Mouse (Mus musculus): ENCODE data around the gene Sbk1. TPM values are rescaled to one million over a fixed set of nuclear protein-coding genes. Genes with fewer than 3 reads are reported as not detected.

Sbk1 gene
- polyA plus RNA-seq, 1 experiment from 2014 or later, result 28.7 TPM

DNA sequence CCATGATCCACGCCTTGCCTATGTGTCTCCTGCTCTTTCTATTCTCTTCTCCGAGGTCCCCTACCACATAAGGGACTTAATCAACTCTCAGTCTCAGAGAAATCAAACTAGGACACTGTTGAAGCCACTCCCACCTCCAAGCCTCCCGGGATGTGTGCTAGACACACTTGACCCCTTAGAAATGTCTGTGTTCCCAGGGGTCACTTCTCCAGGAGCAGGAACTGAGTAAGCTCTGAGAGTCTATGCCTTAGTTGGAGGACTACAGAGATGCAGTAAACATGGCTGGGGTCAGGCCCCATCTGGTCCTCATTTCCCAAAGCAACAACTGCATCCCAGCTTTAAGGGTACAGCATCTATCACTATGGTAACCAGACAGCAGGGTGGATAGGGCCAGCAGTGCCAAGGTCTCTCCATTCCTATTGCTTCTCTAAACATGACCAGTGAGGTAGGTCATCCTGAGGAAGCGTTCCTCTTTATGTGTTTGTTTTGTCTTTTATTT, 6.0 kb upstream of the Sbk1 start:
- no peaks in the 10 kb centered on the region for H3K27me3 ChIP-seq
- H3K9me3 ChIP-seq, result no peaks in the 10 kb centered on the region
- H3K27ac ChIP-seq, result no peak overlapping the region
- 51% methylated on average over 4 of the region's 4 CpGs for WGBS
- no peaks in the 10 kb centered on the region for H3K36me3 ChIP-seq
- H3K9ac ChIP-seq, result no peak overlapping the region
- H3K4me1 ChIP-seq, result peaks cover 12% of the 10 kb centered on the region; the same call in 1 of the 2 replicates
- no peak for ATAC-seq (ENCODE audit: borderline replicate concordance, extremely low read depth, low FRiP score, low TSS enrichment)
- no peak overlapping the region for H3K4me2 ChIP-seq
- H3K4me3 ChIP-seq, result no peak overlapping the region

DNA sequence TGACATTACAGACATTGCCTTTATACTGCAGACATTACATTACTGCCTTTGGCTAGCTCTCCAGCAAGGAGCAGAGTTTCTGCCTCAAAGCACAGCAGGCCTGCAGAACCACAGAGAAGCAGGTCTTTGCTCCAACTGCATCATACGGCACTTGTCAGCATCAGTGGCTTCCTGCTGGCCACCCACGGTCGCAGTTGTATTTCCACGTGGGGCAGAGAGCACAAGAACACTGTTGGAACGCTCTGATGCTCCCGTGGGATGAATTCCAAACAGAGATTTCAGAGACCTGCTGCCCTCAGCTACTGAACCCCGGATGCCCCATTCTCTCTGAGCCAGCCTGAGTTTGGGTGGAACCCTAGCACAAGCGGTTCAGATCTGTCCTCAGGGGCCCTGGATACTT, 4.8 kb upstream of the Sbk1 start:
- Histone ChIP-seq H3K9ac (no peak overlapping the region), H3K4me3 (no peak overlapping the region), H3K27me3 (no peaks in the 10 kb centered on the region), H3K27ac (no peak overlapping the region), H3K9me3 (no peaks in the 10 kb centered on the region), H3K4me2 (no peak overlapping the region), H3K4me1 (peaks cover 15% of the 10 kb centered on the region; the same call in 1 of the 2 replicates), H3K36me3 (no peaks in the 10 kb centered on the region)
- WGBS, result 62% methylated on average over 8 of the region's 8 CpGs
- ATAC-seq (ENCODE audit: borderline replicate concordance, extremely low read depth, low FRiP score, low TSS enrichment), result no peak

DNA sequence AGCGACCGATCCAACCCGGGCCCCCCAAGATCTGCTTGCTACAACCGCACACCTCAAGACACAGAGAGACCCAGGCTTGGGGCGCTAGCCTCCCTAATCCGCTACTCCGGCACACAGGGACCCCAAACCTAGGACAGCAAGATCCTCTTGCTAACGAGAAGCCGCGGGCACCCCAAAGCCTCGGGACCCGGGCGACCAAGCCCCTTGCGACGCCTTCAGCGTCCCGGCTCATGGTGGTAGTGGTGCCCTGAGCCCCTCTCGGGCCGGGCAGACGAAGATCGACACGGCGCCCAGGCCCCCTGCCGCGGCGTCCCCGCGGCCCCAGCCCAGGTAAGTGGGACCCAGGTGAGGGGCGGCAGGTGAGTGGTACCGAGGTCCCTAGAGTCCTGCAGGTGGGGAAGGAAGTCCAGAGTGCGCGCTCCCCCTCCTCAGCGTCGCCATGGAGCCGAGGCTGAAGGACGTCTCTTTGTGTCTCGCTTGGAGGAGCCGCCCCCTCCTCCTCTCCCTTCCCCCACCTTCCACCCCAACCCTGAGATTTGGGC, 422 bp downstream of the Sbk1 start:
- Histone ChIP-seq H3K27me3 (no peaks in the 10 kb centered on the region), H3K9ac (peak overlapping the region; percentile 92), H3K36me3 (peaks cover 3% of the 10 kb centered on the region; the same call in 1 of the 2 replicates), H3K27ac (peak overlapping the region; percentile 92), H3K4me2 (peak overlapping the region; percentile 93), H3K4me1 (peaks cover 34% of the 10 kb centered on the region), H3K9me3 (no peaks in the 10 kb centered on the region), H3K4me3 (peak overlapping the region; percentile 92)
- peak; percentile 5 for ATAC-seq (ENCODE audit: borderline replicate concordance, extremely low read depth, low FRiP score, low TSS enrichment)
- under 1% methylated on average over 38 of the region's 38 CpGs for WGBS

DNA sequence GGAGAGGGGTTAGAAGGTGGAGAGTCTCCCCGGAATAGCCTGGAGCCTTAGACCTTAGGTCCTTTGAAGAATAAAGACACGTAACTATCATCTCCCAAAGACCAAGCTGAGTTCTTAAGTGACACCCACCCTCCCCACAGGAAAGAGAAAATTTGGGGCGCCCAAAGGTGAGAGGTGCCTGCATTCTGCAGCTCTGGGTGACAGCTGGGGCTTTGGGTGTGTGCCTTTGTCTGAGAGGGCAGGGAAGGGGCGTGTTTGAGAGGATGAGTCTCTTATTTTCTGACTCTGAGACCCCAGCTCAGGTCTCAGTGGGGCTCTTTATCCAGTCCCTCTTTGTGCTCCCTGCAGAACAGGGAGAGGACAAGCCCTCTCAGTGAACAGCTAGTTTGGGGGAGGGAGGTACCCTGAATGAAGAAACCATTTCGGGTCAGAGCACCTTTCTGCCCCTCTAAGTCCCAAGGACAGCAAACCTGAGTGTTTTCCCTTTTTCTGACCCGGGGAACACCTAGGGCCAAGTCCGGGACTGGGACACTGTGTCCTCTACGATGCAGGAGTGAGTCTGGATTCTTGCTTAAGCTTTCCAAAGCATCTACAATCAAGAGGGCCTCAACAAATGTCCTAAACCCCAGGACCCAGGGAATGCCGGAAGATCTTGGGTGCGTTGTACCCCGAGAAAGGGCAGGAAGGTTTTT, 1.1 kb downstream of the Sbk1 start:
- Histone ChIP-seq H3K27me3 (no peaks in the 10 kb centered on the region), H3K36me3 (peaks cover 3% of the 10 kb centered on the region; the same call in 1 of the 2 replicates), H3K9me3 (no peaks in the 10 kb centered on the region), H3K4me2 (peak overlapping the region; percentile 93), H3K4me1 (peaks cover 34% of the 10 kb centered on the region), H3K4me3 (peak overlapping the region; percentile 92), H3K9ac (peak overlapping the region; percentile 92), H3K27ac (no peak overlapping the region)
- ATAC-seq (ENCODE audit: borderline replicate concordance, extremely low read depth, low FRiP score, low TSS enrichment), result no peak
- 8% methylated on average over 11 of the region's 11 CpGs for WGBS

GRCm38 (mm10) chr7:126274137-126274536, 1.7 kb downstream of the Sbk1 start:
- H3K4me3 ChIP-seq, result peak overlapping the region; percentile 92
- H3K4me1 ChIP-seq, result peaks cover 34% of the 10 kb centered on the region
- peak overlapping the region; percentile 92 for H3K9ac ChIP-seq

DNA sequence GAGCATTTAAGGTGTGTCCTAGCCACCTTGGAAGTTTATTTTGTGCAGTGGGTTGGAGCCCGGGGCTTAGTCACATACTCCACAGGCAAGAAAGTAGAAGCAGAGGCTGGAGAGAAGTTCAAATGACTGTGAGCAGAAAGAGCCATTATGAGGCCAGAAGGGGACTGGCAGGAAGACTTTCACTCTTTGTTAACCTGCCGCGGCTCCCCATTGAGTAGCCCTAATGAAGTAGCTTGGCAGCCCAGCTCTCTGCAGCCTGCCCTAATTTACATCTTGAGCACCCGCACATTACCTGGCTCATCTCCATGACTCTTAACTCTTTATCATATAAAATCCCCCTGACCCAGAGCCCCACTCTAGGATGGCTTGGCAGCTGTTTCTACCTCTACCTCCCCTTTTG, 2.2 kb downstream of the Sbk1 start:
- Histone ChIP-seq H3K9me3 (no peaks in the 10 kb centered on the region), H3K4me2 (peak overlapping the region; percentile 93), H3K27me3 (no peaks in the 10 kb centered on the region), H3K4me1 (peaks cover 34% of the 10 kb centered on the region), H3K36me3 (peaks cover 3% of the 10 kb centered on the region; the same call in 1 of the 2 replicates), H3K9ac (peak overlapping the region; percentile 92), H3K4me3 (peak overlapping the region; percentile 92), H3K27ac (peak overlapping the region; percentile 25; the same call in 1 of the 2 replicates)
- 17% methylated on average over 4 of the region's 4 CpGs for WGBS
- ATAC-seq (ENCODE audit: borderline replicate concordance, extremely low read depth, low FRiP score, low TSS enrichment), result no peak

More at GRCm38 (mm10) chr7:126274137-126274536, 1.7 kb downstream of the Sbk1 start:
- H3K4me2 ChIP-seq, result peak overlapping the region; percentile 93
- H3K36me3 ChIP-seq, result peaks cover 3% of the 10 kb centered on the region; the same call in 1 of the 2 replicates
- H3K9me3 ChIP-seq, result no peaks in the 10 kb centered on the region
- peak overlapping the region; percentile 25; the same call in 1 of the 2 replicates for H3K27ac ChIP-seq
- no peaks in the 10 kb centered on the region for H3K27me3 ChIP-seq
- 19% methylated on average over 3 of the region's 3 CpGs for WGBS
- no peak for ATAC-seq (ENCODE audit: borderline replicate concordance, extremely low read depth, low FRiP score, low TSS enrichment)

DNA sequence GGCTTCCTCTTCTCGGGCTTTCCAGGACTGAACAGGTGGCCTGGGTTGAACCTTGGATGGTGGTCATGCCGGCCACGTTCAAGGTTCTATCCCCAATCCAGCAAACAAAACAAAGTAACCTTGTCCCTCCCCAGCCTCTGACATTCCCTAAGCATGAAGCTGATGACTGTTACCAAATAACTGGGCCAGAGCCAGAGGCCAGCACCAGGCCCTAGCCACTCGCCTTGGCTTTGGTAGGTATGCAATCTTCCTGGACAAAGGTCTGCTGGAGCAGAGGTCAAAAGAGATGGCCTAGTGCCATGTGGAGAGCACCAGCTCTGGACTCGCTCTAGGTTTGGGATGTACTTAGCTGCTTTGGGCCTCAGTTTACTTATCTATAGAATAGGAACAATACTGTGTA, 3.3 kb downstream of the Sbk1 start:
- WGBS, result 83% methylated on average over 5 of the region's 5 CpGs
- no peak for ATAC-seq (ENCODE audit: borderline replicate concordance, extremely low read depth, low FRiP score, low TSS enrichment)
- H3K9ac ChIP-seq, result no peak overlapping the region
- no peak overlapping the region for H3K4me2 ChIP-seq
- H3K9me3 ChIP-seq, result no peaks in the 10 kb centered on the region
- no peak overlapping the region for H3K4me3 ChIP-seq
- H3K4me1 ChIP-seq, result peaks cover 34% of the 10 kb centered on the region
- peaks cover 3% of the 10 kb centered on the region; the same call in 1 of the 2 replicates for H3K36me3 ChIP-seq
- no peaks in the 10 kb centered on the region for H3K27me3 ChIP-seq
- H3K27ac ChIP-seq, result no peak overlapping the region

DNA sequence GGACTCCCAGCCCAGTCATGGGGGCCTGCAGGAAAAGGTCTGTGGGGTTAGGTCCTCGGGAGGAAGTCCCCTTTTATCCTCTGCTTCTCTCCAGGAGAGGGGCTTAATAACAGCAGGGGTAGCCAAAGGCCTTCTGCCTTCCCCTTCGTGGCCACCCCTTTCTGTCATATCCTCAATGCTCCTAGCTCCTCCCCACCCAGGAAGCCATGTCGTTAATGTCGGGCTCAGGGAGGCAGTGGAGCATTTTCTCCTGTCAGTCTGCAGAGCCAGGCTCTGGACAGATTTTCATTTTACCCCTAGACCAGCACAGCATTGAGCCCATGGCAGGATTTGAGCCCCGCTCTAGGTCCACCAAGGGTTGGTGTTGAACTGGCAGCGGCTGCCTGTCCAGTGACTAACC, 3.9 kb downstream of the Sbk1 start:
- H3K27ac ChIP-seq, result no peak overlapping the region
- H3K9ac ChIP-seq, result no peak overlapping the region
- H3K27me3 ChIP-seq, result no peaks in the 10 kb centered on the region
- WGBS, result 57% methylated on average over 6 of the region's 6 CpGs
- H3K9me3 ChIP-seq, result no peaks in the 10 kb centered on the region
- no peak overlapping the region for H3K4me3 ChIP-seq
- ATAC-seq (ENCODE audit: borderline replicate concordance, extremely low read depth, low FRiP score, low TSS enrichment), result no peak
- peaks cover 3% of the 10 kb centered on the region; the same call in 1 of the 2 replicates for H3K36me3 ChIP-seq
- peaks cover 30% of the 10 kb centered on the region for H3K4me1 ChIP-seq
- H3K4me2 ChIP-seq, result no peak overlapping the region

DNA sequence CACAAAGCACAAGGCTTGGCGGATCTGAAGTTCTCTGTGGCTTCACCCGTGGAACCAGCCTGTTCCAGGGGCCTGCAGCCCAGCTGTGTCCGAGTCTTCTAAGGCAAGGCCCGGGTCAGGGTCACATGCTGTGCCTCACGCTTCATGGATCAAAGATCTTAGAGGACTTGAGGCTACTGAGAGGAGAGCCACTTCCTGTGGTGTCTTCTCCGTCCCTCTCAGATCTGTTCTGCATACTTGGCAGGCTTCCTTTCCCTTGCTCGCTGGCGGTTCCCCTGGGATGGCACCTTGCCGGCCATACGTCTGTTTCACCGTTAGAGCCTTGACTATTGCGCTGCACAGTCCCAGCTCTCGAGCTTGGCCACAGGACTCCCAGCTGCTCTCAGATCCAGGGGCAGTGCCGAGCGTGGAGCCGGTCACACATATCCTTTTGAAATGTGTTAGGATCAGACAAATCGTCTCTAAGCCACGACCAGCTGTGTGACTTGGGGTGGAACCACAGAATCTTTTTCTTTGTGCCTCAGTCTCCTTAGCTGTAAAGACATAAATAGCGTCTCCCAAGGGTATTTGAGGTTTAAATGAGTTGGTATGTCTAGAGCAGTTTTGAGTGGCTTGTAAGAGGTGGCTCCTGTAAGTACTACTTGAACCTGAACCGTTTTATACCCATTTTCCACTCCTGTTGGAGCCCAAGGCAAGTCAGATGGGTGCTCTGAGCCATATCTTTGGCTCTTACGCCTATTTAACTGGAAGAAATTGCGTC, 5.3 kb downstream of the Sbk1 start:
- H3K27me3 ChIP-seq, result no peaks in the 10 kb centered on the region
- H3K9ac ChIP-seq, result no peak overlapping the region
- H3K4me2 ChIP-seq, result no peak overlapping the region
- H3K36me3 ChIP-seq, result peaks cover 13% of the 10 kb centered on the region; the same call in 1 of the 2 replicates
- WGBS, result 61% methylated on average over 22 of the region's 22 CpGs
- H3K4me3 ChIP-seq, result no peak overlapping the region
- no peak for ATAC-seq (ENCODE audit: borderline replicate concordance, extremely low read depth, low FRiP score, low TSS enrichment)
- H3K27ac ChIP-seq, result no peak overlapping the region
- peaks cover 26% of the 10 kb centered on the region for H3K4me1 ChIP-seq
- H3K9me3 ChIP-seq, result no peaks in the 10 kb centered on the region

DNA sequence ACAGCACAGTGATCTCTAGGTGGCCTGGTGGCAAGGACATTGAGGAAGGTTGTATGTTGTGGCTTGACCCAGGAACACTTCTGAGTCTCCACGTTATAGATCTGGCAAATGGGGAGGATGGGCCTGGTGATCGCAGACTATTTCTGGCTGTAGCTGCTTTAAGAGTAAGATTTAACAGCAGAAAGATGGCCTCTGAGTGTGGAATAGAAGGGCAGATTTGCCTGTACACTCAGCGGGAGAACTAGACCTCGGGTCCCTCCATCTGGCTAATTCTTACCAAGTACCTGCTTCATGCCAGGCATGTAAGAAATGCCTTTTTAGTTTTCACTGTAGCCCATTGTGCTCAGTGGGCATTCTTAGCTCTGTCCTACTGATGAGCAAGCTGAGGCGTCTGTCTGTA, 6.4 kb downstream of the Sbk1 start:
- no peaks in the 10 kb centered on the region for H3K9me3 ChIP-seq

DNA sequence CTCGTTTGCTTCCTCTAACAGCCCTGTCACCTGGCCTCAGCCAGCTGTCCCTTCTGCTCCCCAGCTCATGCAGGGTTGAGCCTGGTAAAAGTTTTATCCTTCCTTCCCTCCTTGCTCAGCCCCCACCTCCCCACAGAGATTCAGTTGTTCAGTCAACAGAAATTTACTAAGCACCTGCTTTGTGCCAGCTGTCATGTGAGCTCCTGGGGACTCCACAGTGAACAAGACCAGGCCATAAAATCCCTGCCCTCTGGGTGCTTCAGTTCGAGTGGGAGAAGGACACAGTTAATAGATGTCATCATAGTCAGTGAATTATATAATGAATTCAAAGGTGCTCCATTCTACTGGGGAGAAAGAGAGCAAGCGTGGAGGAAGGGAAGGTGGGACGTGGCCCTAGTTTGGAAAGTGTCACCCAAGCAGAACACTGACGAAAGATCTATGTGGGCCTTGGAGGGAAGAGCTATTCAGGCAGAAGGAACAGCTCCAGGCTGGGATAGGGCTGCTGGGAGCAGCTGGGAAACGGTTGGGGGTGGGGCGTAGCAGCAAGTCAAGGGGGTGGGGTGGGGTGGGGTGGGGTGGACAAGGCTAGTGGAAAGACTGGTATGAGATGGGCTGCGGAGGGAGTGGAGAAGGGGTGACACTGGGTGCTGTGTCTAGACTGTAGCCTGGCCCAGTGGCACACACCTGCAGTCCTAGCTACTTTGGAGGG, 7.5 kb downstream of the Sbk1 start:
- no peak overlapping the region for H3K4me2 ChIP-seq
- ATAC-seq (ENCODE audit: borderline replicate concordance, extremely low read depth, low FRiP score, low TSS enrichment), result no peak
- no peak overlapping the region for H3K27ac ChIP-seq
- no peak overlapping the region for H3K9ac ChIP-seq
- no peaks in the 10 kb centered on the region for H3K9me3 ChIP-seq
- peaks cover 13% of the 10 kb centered on the region; the same call in 1 of the 2 replicates for H3K36me3 ChIP-seq
- no peaks in the 10 kb centered on the region for H3K27me3 ChIP-seq
- H3K4me1 ChIP-seq, result peaks cover 16% of the 10 kb centered on the region
- WGBS, result 80% methylated on average over 8 of the region's 8 CpGs
- H3K4me3 ChIP-seq, result no peak overlapping the region

More for the DNA sequence above, 6.4 kb downstream of the Sbk1 start:
- H3K4me3 ChIP-seq, result no peak overlapping the region
- H3K4me1 ChIP-seq, result peaks cover 20% of the 10 kb centered on the region
- 91% methylated on average over 5 of the region's 5 CpGs for WGBS
- H3K27me3 ChIP-seq, result no peaks in the 10 kb centered on the region
- no peak overlapping the region for H3K27ac ChIP-seq
- peaks cover 13% of the 10 kb centered on the region; the same call in 1 of the 2 replicates for H3K36me3 ChIP-seq
- no peak overlapping the region for H3K9ac ChIP-seq
- ATAC-seq (ENCODE audit: borderline replicate concordance, extremely low read depth, low FRiP score, low TSS enrichment), result no peak
- H3K4me2 ChIP-seq, result no peak overlapping the region

All from lung, embryonic 15.5 days (tissue).